Mouse (Mus musculus): Measurements from ENCODE around the gene Slc1a2. TPM values are rescaled to one million over a fixed set of nuclear protein-coding genes. Genes with fewer than 3 reads are reported as not detected.

Gene Slc1a2
- polyA plus RNA-seq, 1 experiment, result 3.1 TPM

DNA sequence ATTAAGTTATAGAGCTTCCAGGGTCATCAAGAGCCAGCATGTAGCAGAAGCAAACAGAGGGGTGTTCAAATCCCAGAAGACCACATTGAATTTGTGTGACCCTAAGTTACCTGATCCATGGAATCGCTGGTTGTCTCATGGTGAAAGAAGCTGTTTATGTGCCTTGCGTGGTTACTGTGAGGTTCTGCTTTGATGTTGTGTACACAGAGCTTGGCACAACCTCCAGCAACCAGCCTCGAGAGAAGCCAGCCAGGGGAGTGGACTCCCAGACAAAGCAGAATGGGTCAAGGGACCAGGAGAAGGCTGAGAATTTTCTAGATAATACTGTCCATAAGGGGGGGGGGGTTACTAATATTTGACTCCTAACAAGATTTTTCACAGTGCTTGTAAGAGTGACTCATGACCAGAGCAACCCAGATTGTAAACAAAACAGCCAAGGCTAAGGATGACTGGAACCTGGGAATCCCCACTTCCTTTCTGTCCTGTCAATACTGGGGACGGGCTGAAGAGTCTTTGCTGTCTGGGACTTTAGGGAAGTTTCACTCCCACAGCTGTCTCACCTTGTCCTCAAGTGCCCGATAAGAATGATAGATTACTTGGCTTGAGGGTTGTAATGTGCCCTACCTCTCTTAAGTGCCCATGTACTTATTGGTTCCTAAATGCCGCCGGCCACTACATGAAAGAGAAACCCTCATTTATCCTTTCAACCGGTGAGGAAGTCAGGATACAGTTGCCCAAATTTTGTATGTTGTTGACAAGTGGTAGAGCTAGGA, 106.3 kb downstream of the Slc1a2 start:
- 75% methylated on average over 8 of the region's 8 CpGs for WGBS

DNA sequence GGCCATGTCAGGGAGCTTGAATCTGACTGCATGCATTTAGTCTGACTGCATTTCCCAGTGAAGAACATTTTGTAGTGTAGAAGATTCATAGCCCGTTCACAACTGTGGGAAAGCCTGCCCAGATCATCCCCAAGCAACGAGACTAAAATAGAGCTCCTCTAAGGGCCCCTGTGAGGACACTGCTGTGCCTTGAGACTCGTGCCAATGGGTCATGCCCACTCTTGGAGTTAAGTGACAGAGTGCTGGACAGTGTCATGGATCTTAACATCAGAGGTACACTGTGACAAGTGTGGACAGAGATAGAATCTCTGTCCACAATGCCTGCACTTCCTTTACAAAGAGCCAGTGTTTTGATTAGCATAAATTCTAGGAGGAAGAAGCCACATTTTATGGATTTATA, 109.8 kb downstream of the Slc1a2 start:
- no peaks in the 10 kb centered on the region for H3K36me3 ChIP-seq (ENCODE audit: control insufficient read depth, insufficient read depth, low read length)
- 71% methylated on average over 3 of the region's 3 CpGs for WGBS
- no peak for TF ChIP-seq CTCF (IDR thresholded peaks at IDR 0.05; ENCODE audit: extremely low read depth, insufficient read depth, insufficient read length, insufficient replicate concordance)
- TF ChIP-seq POLR2A (IDR thresholded peaks at IDR 0.05; ENCODE audit: low read depth, low read length), result no peak
- H3K27ac ChIP-seq (ENCODE audit: insufficient read depth, low read length), result no peak overlapping the region
- no peak for DNase-seq (ENCODE audit: low read depth in 1 of 2, low spot score in 2 of 2)
- H3K4me1 ChIP-seq (ENCODE audit: control insufficient read depth, insufficient read depth, insufficient read length), result no peaks in the 10 kb centered on the region
- H3K4me3 ChIP-seq (ENCODE audit: extremely low read depth, insufficient read depth, insufficient read length), result no peak overlapping the region
- no peaks in the 10 kb centered on the region for H3K27me3 ChIP-seq (ENCODE audit: control insufficient read depth, insufficient read depth, low read length)

More for the DNA sequence above, 106.3 kb downstream of the Slc1a2 start:
- no peak overlapping the region for H3K4me3 ChIP-seq (ENCODE audit: extremely low read depth, insufficient read depth, insufficient read length)
- TF ChIP-seq CTCF (IDR thresholded peaks at IDR 0.05; ENCODE audit: extremely low read depth, insufficient read depth, insufficient read length, insufficient replicate concordance) (no peak), POLR2A (IDR thresholded peaks at IDR 0.05; ENCODE audit: low read depth, low read length) (no peak)
- H3K36me3 ChIP-seq (ENCODE audit: control insufficient read depth, insufficient read depth, low read length), result no peaks in the 10 kb centered on the region
- H3K27me3 ChIP-seq (ENCODE audit: control insufficient read depth, insufficient read depth, low read length), result no peaks in the 10 kb centered on the region
- H3K4me1 ChIP-seq (ENCODE audit: control insufficient read depth, insufficient read depth, insufficient read length), result no peaks in the 10 kb centered on the region
- DNase-seq (ENCODE audit: low read depth in 1 of 2, low spot score in 2 of 2), result no peak
- no peak overlapping the region for H3K27ac ChIP-seq (ENCODE audit: insufficient read depth, low read length)

DNA sequence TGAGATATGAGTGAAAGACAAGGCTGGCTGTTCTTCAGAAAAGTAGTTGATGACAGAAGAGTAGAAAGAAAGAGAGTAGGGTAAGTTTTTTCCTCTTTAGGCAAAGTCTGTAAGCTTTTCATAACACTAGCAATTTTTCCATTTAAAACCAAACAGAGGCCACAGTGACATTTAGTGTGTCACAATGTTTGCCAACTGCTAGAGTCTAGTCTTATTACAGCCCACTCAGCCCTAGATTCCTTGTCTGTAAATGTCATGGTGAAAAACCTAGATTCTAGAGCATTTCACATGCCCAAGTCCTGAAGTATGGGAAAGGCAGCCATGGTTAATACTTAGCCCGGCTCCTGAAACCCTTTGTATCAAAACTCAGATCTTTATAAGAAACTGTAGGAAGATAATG, 112.8 kb downstream of the Slc1a2 start:
- H3K27me3 ChIP-seq (ENCODE audit: control insufficient read depth, insufficient read depth, low read length), result no peaks in the 10 kb centered on the region
- H3K27ac ChIP-seq (ENCODE audit: insufficient read depth, low read length), result no peak overlapping the region
- no peak for DNase-seq (ENCODE audit: low read depth in 1 of 2, low spot score in 2 of 2)
- WGBS, result 82% methylated on average over 1 of the region's 1 CpGs
- TF ChIP-seq POLR2A (IDR thresholded peaks at IDR 0.05; ENCODE audit: low read depth, low read length), result no peak
- TF ChIP-seq CTCF (IDR thresholded peaks at IDR 0.05; ENCODE audit: extremely low read depth, insufficient read depth, insufficient read length, insufficient replicate concordance), result no peak
- H3K4me3 ChIP-seq (ENCODE audit: extremely low read depth, insufficient read depth, insufficient read length), result no peak overlapping the region
- no peaks in the 10 kb centered on the region for H3K36me3 ChIP-seq (ENCODE audit: control insufficient read depth, insufficient read depth, low read length)
- H3K4me1 ChIP-seq (ENCODE audit: control insufficient read depth, insufficient read depth, insufficient read length), result no peaks in the 10 kb centered on the region

DNA sequence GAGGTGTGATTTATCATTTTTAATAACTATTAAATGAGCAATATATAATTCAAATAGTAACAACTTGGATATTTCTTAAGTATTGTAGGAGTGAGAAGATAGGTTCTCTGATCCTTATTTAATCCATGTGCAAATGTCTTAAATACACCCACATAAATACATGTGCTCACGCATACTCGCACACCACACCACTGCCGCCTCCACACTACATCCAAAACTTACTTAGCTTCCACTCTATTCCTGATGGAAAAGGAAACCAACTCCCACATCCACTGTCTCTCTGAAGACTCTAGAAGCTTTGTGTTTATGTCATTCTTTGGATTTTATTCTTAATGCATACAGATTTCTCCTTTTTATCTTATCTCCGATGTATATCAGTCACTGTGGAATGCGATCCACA, 113.8 kb downstream of the Slc1a2 start:
- H3K36me3 ChIP-seq (ENCODE audit: control insufficient read depth, insufficient read depth, low read length), result no peaks in the 10 kb centered on the region
- no peak for DNase-seq (ENCODE audit: low read depth in 1 of 2, low spot score in 2 of 2)
- no peaks in the 10 kb centered on the region for H3K4me1 ChIP-seq (ENCODE audit: control insufficient read depth, insufficient read depth, insufficient read length)
- no peaks in the 10 kb centered on the region for H3K27me3 ChIP-seq (ENCODE audit: control insufficient read depth, insufficient read depth, low read length)
- H3K4me3 ChIP-seq (ENCODE audit: extremely low read depth, insufficient read depth, insufficient read length), result no peak overlapping the region
- 94% methylated on average over 5 of the region's 5 CpGs for WGBS
- no peak overlapping the region for H3K27ac ChIP-seq (ENCODE audit: insufficient read depth, low read length)
- TF ChIP-seq POLR2A (IDR thresholded peaks at IDR 0.05; ENCODE audit: low read depth, low read length) (no peak), CTCF (IDR thresholded peaks at IDR 0.05; ENCODE audit: extremely low read depth, insufficient read depth, insufficient read length, insufficient replicate concordance) (no peak)

DNA sequence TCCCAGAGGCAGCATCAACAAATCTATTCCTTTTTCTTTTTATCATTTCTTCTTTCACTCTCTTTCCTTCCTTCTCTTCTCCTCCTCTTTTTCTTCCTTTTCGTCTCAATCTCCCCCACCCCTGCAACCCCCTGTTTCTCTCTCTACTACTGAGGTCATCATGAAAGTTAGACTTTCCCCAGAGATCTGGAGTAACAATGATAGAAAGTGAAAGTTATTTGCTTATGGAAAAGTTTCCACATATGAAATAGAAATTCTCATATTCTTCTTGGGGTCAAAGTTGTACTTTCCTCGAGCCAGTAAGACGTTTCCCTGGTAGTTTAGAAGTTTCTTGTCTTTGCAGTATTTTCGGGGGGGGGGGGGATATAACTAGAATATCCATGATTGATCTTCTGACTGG, 116.2 kb downstream of the Slc1a2 start:
- H3K27me3 ChIP-seq (ENCODE audit: control insufficient read depth, insufficient read depth, low read length), result no peaks in the 10 kb centered on the region
- H3K4me1 ChIP-seq (ENCODE audit: control insufficient read depth, insufficient read depth, insufficient read length), result no peaks in the 10 kb centered on the region
- DNase-seq (ENCODE audit: low read depth in 1 of 2, low spot score in 2 of 2), result no peak
- 70% methylated on average over 4 of the region's 4 CpGs for WGBS
- TF ChIP-seq POLR2A (IDR thresholded peaks at IDR 0.05; ENCODE audit: low read depth, low read length) (no peak), CTCF (IDR thresholded peaks at IDR 0.05; ENCODE audit: extremely low read depth, insufficient read depth, insufficient read length, insufficient replicate concordance) (no peak)
- no peaks in the 10 kb centered on the region for H3K36me3 ChIP-seq (ENCODE audit: control insufficient read depth, insufficient read depth, low read length)
- no peak overlapping the region for H3K27ac ChIP-seq (ENCODE audit: insufficient read depth, low read length)
- no peak overlapping the region for H3K4me3 ChIP-seq (ENCODE audit: extremely low read depth, insufficient read depth, insufficient read length)

GRCm38 (mm10) chr2:102775561-102775960, 117.1 kb downstream of the Slc1a2 start:
- H3K27ac ChIP-seq (ENCODE audit: insufficient read depth, low read length), result no peak overlapping the region
- no peaks in the 10 kb centered on the region for H3K36me3 ChIP-seq (ENCODE audit: control insufficient read depth, insufficient read depth, low read length)
- 95% methylated on average over 1 of the region's 1 CpGs for WGBS
- TF ChIP-seq CTCF (IDR thresholded peaks at IDR 0.05; ENCODE audit: extremely low read depth, insufficient read depth, insufficient read length, insufficient replicate concordance) (no peak), POLR2A (IDR thresholded peaks at IDR 0.05; ENCODE audit: low read depth, low read length) (no peak)
- no peak overlapping the region for H3K4me3 ChIP-seq (ENCODE audit: extremely low read depth, insufficient read depth, insufficient read length)
- H3K27me3 ChIP-seq (ENCODE audit: control insufficient read depth, insufficient read depth, low read length), result no peaks in the 10 kb centered on the region
- no peaks in the 10 kb centered on the region for H3K4me1 ChIP-seq (ENCODE audit: control insufficient read depth, insufficient read depth, insufficient read length)
- no peak for DNase-seq (ENCODE audit: low read depth in 1 of 2, low spot score in 2 of 2)

GRCm38 (mm10) chr2:102778208-102778607, 119.7 kb downstream of the Slc1a2 start:
- TF ChIP-seq CTCF (IDR thresholded peaks at IDR 0.05; ENCODE audit: extremely low read depth, insufficient read depth, insufficient read length, insufficient replicate concordance) (no peak), POLR2A (IDR thresholded peaks at IDR 0.05; ENCODE audit: low read depth, low read length) (no peak)
- DNase-seq (ENCODE audit: low read depth in 1 of 2, low spot score in 2 of 2), result no peak
- H3K4me1 ChIP-seq (ENCODE audit: control insufficient read depth, insufficient read depth, insufficient read length), result no peaks in the 10 kb centered on the region

More at GRCm38 (mm10) chr2:102778208-102778607, 119.7 kb downstream of the Slc1a2 start:
- Histone ChIP-seq H3K4me3 (ENCODE audit: extremely low read depth, insufficient read depth, insufficient read length) (no peak overlapping the region), H3K27me3 (ENCODE audit: control insufficient read depth, insufficient read depth, low read length) (no peaks in the 10 kb centered on the region), H3K36me3 (ENCODE audit: control insufficient read depth, insufficient read depth, low read length) (no peaks in the 10 kb centered on the region), H3K27ac (ENCODE audit: insufficient read depth, low read length) (no peak overlapping the region)
- WGBS, result 92% methylated on average over 3 of the region's 3 CpGs
